In the genomic region with DNA sequence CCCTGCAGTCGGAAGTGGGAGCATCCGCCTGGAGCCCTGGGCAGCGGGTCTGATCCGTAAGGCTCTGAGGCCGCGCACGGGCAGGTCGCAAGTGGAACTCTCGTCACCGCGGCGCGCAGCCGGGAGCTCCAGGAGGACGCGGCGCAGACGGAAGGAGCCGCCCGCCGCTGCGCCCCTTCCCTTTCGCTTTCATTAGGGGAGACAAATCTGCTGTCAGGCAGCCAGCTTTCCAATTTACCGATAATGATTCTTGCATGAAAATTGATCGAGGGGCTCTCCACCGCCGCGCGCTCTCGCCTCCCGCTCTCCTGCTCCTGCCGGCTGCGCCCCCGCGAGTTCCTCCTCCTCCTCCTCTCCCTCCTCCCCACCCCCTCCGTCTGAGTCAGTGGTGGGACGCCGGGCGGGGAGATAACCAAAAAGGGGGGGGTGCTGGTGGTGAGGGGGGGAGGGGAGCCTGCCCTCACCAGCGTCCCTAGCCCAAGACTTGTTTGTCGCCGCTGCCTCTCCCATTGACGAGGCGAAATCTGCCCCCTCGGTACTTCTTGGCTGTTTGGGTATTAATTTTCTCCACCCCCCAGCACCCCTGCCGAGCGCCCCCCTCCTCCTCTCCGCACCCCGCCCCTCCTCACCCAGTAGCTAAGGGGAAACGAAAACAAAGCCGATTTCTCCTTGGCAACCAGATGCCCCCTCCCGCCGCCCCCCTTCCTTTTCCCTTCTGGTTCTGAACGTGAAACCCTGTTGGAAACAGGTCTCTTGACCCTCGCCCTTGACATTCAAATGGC, we compare ENCODE assay signal across 8 mouse cellular contexts.
A peak's percentile ranks its signal among the peaks of the same experiment; 100 is the strongest.
DNase-seq lines count a peak whose midpoint lies in the region; ATAC-seq lines count a peak whose summit lies in the region.

No protein-coding gene starts in this region.

- peaks cover 41% of the 10 kb centered on the region for H3K27me3 ChIP-seq in limb, embryonic 10.5 days (ENCODE audit: low read depth, poor library complexity, severe bottlenecking)

- peak overlapping the region; percentile 74 for H3K4me3 ChIP-seq in limb, embryonic 10.5 days

- DNase-seq in left cerebral cortex, adult 18-20 months (ENCODE audit: low spot score in 2 of 2): peak; percentile 67 to 71
- no peak for DNase-seq in left cerebral cortex, adult 11 months (ENCODE audit: low spot score)
- peak; percentile 80 to 83 for DNase-seq in cerebellum, postnatal 14 days
- peak; percentile 68 for DNase-seq in frontal cortex, postnatal 36 days (ENCODE audit: low spot score in 2 of 2)
- peak; percentile 78 for DNase-seq in limb, embryonic 10.5 days (ENCODE audit: low spot score)
- DNase-seq in mesoderm, embryonic 11.5 days (ENCODE audit: low read depth, low spot score): peak; percentile 88
- peak; percentile 66 for DNase-seq in spleen, adult 12 weeks (ENCODE audit: low spot score)

- peak overlapping the region; percentile 91 for H3K27ac ChIP-seq in limb, embryonic 10.5 days

- no peaks in the 10 kb centered on the region for H3K9me3 ChIP-seq in limb, embryonic 10.5 days (replicated peaks)

- peak; percentile 35 for ATAC-seq in inflammation-experienced regulatory T-cells, adult 6 months

- no peaks in the 10 kb centered on the region for H3K36me3 ChIP-seq in limb, embryonic 10.5 days

- WGBS in limb, embryonic 10.5 days: under 1% methylated on average over 52 of the region's 55 CpGs

- H3K4me1 ChIP-seq in limb, embryonic 10.5 days: peaks cover 95% of the 10 kb centered on the region
